Mouse (Mus musculus) bone marrow macrophage, adult 2 months (primary cell): ENCODE measurements around the gene Gas2.

Source experiments
- CTCF ChIP-seq: IDR thresholded peaks from 2 replicates; pipeline ENCODE4 v1.5.1; 2012; ENCODE audit warnings: low read depth, mild to moderate bottlenecking, low read length, moderate library complexity
- POLR2A ChIP-seq: IDR thresholded peaks from 2 replicates; pipeline ENCODE4 v1.6.1; 2012; ENCODE audit warnings: mild to moderate bottlenecking, low read depth, low read length, borderline replicate concordance

DNA sequence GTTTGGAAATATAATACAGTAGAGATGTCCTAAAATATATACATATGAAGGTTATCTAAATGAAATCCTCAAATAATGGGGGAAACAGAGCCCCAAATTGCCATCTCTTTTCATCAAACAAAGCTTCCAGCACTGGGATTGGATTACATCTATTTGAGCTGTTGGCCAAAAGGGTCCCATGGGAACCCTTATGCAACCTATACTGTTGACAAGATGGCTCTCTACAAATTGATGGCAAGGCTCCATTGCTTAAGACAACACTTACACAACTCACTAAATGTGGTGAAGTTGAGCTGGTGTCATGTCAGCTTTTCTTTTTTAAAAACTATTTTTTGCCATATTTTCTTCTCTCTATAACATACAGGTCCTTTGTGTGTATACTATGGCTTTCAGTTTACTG, 14.5 kb downstream of the Gas2 start:
- TF ChIP-seq CTCF, result no peak
- no peak for TF ChIP-seq POLR2A
